Mouse (Mus musculus) heart, adult 18-20 months (tissue): ENCODE results near the gene Pdzd2. TPM values are rescaled to one million over a fixed set of nuclear protein-coding genes. Genes with fewer than 3 reads are reported as not detected.

Experiments
- DNase-seq, 2 experiments: peaks; one replicate each; pipeline ENCODE4 v3.0.0; 2021 to 2022; ENCODE audit warnings: mixed read lengths in 1 of 2
- total RNA-seq, 2 experiments: library from RNA; stranded (reverse); gene quantifications; 2 replicates each; pipeline ENCODE4 v1.2.3; 2021

The Pdzd2 gene
- total RNA-seq, 2 experiments from 2014 or later: 68.0 to 82.0 TPM

- DNase-seq: peak; percentile 26 to 31
Observed at GRCm38 (mm10) chr15:12732613-12733012, 7.1 kb downstream of the Pdzd2 start.

GRCm38 (mm10) chr15:12728381-12728780 is 11.3 kb downstream of the Pdzd2 start:
- DNase-seq: no peak

- DNase-seq: peak in 1 of 2 experiments; percentile 31
Observed at GRCm38 (mm10) chr15:12725256-12725655, 14.5 kb downstream of the Pdzd2 start.

- DNase-seq: peak; percentile 61 to 75
Observed at GRCm38 (mm10) chr15:12721684-12722500, 17.8 kb downstream of the Pdzd2 start.

GRCm38 (mm10) chr15:12718819-12719218 is 20.9 kb downstream of the Pdzd2 start:
- DNase-seq: no peak

- DNase-seq: peak; percentile 28 to 51
Observed at GRCm38 (mm10) chr15:12717410-12717809, 22.3 kb downstream of the Pdzd2 start.

- DNase-seq: no peak
Observed at GRCm38 (mm10) chr15:12716881-12717280, 22.8 kb downstream of the Pdzd2 start.

GRCm38 (mm10) chr15:12714322-12714721 is 25.4 kb downstream of the Pdzd2 start:
- DNase-seq: peak; percentile 60 to 73

- DNase-seq: no peak
Observed at GRCm38 (mm10) chr15:12713216-12713615, 26.5 kb downstream of the Pdzd2 start.

- peak; percentile 49 to 51 for DNase-seq
Observed at GRCm38 (mm10) chr15:12710036-12710435, 29.7 kb downstream of the Pdzd2 start.

- peak in 1 of 2 experiments; percentile 20 for DNase-seq
Observed at GRCm38 (mm10) chr15:12708297-12708696, 31.4 kb downstream of the Pdzd2 start.

- no peak for DNase-seq
Observed at GRCm38 (mm10) chr15:12706902-12707301, 32.8 kb downstream of the Pdzd2 start.

- DNase-seq: peak; percentile 49 to 63
Observed at GRCm38 (mm10) chr15:12700367-12700766, 39.4 kb downstream of the Pdzd2 start.

GRCm38 (mm10) chr15:12697741-12698140 is 42.0 kb downstream of the Pdzd2 start:
- DNase-seq: no peak

GRCm38 (mm10) chr15:12696889-12697288 is 42.8 kb downstream of the Pdzd2 start:
- DNase-seq: no peak

- DNase-seq: peak in 1 of 2 experiments; percentile 28
Observed at GRCm38 (mm10) chr15:12689716-12690381, 49.9 kb downstream of the Pdzd2 start.

GRCm38 (mm10) chr15:12682549-12682948 is 57.2 kb downstream of the Pdzd2 start:
- peak; percentile 26 to 58 for DNase-seq

- DNase-seq: no peak
Observed at GRCm38 (mm10) chr15:12681891-12682290, 57.8 kb downstream of the Pdzd2 start.

- DNase-seq: peak; percentile 22
Observed at GRCm38 (mm10) chr15:12680750-12681149, 59.0 kb downstream of the Pdzd2 start.

- DNase-seq: no peak
Observed at GRCm38 (mm10) chr15:12679996-12680395, 59.7 kb downstream of the Pdzd2 start.

- no peak for DNase-seq
Observed at GRCm38 (mm10) chr15:12678540-12679112, 61.1 kb downstream of the Pdzd2 start.

GRCm38 (mm10) chr15:12675366-12675765 is 64.4 kb downstream of the Pdzd2 start:
- no peak for DNase-seq

GRCm38 (mm10) chr15:12674026-12674425 is 65.7 kb downstream of the Pdzd2 start:
- DNase-seq: no peak
